Mouse (Mus musculus) gastrocnemius, postnatal 36 days (tissue): ENCODE data around the gene Nek7. TPM values are rescaled to one million over a fixed set of nuclear protein-coding genes. Genes with fewer than 3 reads are reported as not detected.

Experiments used
- DNase-seq, 2 experiments: peaks; one replicate each; pipeline ENCODE4 v3.0.0; 2022
- intact Hi-C: fragments of 180-260 bp; cut with DNase I; formaldehyde crosslinking; loops from one replicate; pipeline ENCODE4 v1.15.1; 2025
- total RNA-seq, 2 experiments: library from RNA; stranded (reverse); gene quantifications; 2 replicates each; pipeline ENCODE4 v1.2.3; 2021

The Nek7 gene
- total RNA-seq, 2 experiments from 2014 or later = 85.8 to 90.1 TPM

DNA sequence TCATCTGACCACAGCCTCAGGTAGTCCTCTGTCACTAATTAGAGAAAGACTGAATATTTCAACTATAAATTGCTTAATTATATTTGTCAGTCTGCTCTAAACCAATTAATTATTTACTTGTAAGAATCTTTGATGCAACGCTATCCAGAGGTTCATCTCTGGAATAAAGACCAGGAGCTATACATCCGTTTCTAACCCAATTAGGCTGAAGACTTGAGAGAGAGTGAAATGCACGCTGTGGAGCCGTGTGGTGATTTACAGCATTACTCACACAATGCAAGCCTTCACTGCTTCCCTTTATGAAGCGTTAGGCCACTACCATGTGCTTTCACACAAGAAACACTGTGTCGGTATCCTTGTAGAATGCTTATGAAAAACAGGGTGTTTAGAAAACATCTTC is 96.0 kb downstream of the Nek7 start:
- no peak for DNase-seq
- intact Hi-C loops = no loop called here

DNA sequence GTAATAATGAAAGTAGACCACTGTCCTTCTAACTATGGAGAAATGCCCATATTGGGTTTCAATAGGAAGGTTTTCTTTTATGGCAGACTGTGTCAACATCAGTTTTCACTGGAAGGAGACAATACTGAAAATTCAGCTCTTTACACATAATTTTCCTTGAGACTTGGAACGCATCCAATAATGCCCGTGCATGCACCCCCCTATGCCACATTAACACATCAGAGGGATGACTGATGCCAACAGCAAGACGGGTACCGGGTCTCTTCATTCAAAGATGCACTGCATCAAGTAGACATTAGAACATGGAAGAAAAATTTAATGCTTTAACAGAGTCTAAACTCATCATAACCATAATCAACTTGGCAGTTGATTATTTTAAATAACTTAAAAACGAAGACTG is 101.7 kb downstream of the Nek7 start:
- intact Hi-C loops = no loop called here
- DNase-seq = no peak

DNA sequence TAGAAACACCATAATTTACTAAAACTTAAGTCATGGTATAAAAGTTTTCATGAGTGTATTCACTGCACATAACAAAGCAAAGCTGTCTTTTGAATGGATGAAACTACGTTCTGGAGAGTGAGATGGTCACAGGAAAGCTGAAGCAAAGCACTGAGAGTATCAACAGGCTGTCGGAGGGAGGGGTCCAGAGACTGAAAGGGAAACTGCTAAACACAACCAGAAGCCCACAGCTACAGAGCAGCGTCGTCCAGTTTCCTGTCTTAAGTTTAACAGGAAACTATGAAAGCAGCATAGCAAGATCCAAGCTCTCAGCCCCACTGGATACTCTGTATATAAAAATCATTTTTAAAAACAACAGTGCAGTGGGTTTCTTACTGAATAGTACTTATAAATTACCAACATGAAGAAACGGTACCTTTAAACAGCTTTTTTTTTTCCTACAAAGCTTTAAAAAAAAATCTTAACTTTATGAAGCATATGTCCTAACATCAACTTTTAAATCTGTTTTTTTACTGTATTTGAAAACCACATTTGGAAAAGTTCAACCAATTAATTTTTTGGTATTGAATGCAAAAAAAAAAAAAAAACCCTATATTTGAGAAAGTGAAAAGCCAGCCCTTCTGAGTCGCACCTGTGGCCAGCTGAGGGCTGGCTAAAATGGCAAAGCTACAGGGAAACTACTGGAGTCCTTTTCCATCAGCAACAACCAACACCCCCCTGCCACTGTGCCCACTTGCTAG is 102.4 kb downstream of the Nek7 start:
- no peak for DNase-seq
- intact Hi-C loops = no loop called here

GRCm38 (mm10) chr1:138516946-138517345 is 103.0 kb downstream of the Nek7 start:
- intact Hi-C loops = no loop called here
- no peak for DNase-seq

DNA sequence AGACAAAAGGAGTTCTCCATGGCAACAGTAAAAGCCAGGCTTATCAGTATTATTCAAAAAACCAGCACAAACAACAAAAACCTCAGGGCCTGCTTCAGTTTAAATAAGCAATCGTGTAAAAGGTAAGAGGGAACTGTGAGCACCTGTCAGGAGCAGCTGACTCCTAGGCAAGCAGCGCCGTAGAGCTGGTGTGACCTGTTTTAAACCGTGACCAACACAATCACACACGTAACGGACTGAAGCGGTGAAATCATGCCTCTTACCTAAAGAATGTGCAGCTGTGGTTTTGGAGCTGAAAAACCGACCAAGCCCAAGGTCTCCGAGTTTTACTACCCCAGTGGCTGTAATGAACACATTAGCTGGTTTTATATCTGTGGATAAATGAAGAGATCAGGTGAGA is 104.6 kb downstream of the Nek7 start:
- no peak for DNase-seq
- intact Hi-C loops = no loop called here

- DNase-seq = no peak
- intact Hi-C loops = no loop called here
These were observed 106.0 kb downstream of the Nek7 start for GRCm38 (mm10) chr1:138513982-138514381.

GRCm38 (mm10) chr1:138510566-138510965 is 109.4 kb downstream of the Nek7 start:
- intact Hi-C loops = no loop called here
- no peak for DNase-seq

DNA sequence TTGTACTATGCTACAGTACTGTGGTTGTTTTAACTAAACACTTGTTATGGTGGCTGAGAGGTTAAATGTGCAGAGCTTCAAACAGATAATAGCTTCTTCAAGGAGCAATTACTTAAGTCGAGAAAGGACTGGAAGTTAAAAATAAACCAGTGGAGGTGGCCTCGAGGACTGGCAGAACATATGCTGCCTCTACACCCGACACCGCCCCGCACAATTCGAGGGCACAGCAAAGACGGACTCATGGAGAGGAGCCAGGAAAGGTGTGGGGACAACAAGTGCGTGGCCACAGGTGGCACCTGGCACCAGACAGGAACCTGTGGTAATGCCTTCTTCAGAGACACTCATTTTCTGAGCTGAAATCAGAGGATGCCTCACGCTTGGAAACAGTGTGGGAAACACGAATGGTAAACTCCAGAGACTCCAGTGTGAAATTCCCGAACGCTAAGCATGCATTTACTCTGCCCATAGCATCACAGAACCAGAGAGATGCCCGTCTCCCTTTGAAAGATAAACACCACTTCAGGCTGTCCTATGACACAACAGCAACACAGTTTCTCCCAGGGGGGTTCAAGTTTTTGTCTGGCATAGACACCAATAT is 112.4 kb downstream of the Nek7 start:
- intact Hi-C loops = no loop called here
- peak in 1 of 2 experiments; percentile 18 for DNase-seq

- intact Hi-C loops = no loop called here
- DNase-seq = no peak
These were observed 112.9 kb downstream of the Nek7 start for GRCm38 (mm10) chr1:138507014-138507413.

- intact Hi-C loops = no loop called here
- no peak for DNase-seq
These were observed 115.7 kb downstream of the Nek7 start for GRCm38 (mm10) chr1:138504228-138504627.

- DNase-seq = no peak
- intact Hi-C loops = no loop called here
These were observed 119.2 kb downstream of the Nek7 start for GRCm38 (mm10) chr1:138500691-138501090.

- intact Hi-C loops = no loop called here
- no peak for DNase-seq
These were observed 119.8 kb downstream of the Nek7 start for GRCm38 (mm10) chr1:138500155-138500554.

GRCm38 (mm10) chr1:138499461-138499860 is 120.5 kb downstream of the Nek7 start:
- intact Hi-C loops = no loop called here
- no peak for DNase-seq

DNA sequence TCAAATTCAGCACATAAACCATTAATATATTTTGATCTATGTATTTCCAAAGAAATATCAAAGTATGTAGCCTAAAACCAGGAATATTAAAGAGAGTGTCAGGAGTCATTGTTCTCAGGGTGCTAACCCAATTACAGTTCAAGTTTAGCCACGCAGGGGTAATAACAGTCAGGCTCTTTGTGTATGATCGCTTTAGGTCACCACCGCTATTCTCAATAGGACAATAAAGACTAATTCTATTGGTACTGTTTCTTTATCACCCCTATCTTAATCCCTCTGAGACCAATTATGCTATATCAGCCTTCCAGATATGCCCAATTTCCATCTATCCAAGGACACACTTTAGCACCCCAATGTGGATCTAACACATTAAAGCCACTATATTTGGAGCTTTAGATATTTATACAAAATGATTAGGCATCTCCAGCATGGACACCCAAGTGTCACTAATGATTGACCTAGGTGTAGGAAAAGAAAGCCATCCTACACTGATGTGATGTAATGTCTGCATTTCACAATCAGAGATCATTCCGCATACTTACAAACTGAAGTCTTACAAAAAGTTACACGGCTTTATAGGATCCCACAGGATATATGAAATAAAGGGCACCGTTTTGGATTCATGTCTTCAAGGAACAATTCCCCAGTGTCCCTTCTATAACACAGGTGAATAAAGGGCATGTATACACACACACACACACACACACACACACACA is 128.4 kb downstream of the Nek7 start:
- intact Hi-C loops = no loop called here
- DNase-seq = no peak

GRCm38 (mm10) chr1:138487569-138487968 is 132.4 kb downstream of the Nek7 start:
- intact Hi-C loops = no loop called here

GRCm38 (mm10) chr1:138480694-138481093 is 139.2 kb downstream of the Nek7 start:
- intact Hi-C loops = no loop called here
- DNase-seq = no peak

More at GRCm38 (mm10) chr1:138487569-138487968, 132.4 kb downstream of the Nek7 start:
- no peak for DNase-seq

DNA sequence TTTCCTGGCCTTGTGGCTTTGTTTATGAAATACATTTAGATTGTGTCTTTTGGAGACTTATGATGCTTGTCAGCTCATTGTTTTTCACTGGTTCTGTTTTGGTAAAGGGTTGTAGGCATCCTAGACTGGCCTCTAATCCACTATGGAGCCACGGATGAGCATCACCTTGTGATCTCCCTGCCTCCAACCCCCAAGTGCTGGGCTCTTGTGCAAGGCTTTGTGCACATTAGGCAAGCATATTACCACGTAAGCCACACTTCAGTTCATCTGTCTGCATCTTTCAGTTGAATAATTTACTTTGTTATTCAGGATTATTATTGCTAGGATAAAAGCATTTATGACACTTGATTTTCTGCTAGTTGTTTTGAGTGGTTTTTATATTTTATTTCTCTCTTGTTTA is 154.6 kb downstream of the Nek7 start:
- intact Hi-C loops = no loop called here
- DNase-seq = no peak

GRCm38 (mm10) chr1:138461425-138461824 is 158.5 kb downstream of the Nek7 start:
- DNase-seq = no peak

DNA sequence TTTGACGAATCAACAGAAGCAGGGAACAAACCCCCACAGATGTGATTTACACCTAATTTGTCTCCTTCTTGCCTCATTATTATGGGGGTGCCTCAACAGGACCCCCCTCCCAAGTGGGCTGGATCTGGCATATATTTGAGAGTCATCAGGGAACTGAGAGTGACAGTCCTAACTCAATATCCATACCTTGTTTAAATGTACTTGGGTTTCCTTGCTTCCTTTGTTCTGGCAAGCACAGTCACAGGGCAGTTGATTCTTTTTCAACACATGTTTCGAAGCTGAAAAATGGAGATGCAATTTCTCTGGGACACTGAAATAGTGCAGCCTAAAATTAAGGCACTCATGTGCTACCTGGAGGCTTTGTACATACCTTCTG is 170.5 kb downstream of the Nek7 start:
- intact Hi-C loops = no loop called here
- no peak for DNase-seq

More at GRCm38 (mm10) chr1:138461425-138461824, 158.5 kb downstream of the Nek7 start:
- intact Hi-C loops = no loop called here

DNA sequence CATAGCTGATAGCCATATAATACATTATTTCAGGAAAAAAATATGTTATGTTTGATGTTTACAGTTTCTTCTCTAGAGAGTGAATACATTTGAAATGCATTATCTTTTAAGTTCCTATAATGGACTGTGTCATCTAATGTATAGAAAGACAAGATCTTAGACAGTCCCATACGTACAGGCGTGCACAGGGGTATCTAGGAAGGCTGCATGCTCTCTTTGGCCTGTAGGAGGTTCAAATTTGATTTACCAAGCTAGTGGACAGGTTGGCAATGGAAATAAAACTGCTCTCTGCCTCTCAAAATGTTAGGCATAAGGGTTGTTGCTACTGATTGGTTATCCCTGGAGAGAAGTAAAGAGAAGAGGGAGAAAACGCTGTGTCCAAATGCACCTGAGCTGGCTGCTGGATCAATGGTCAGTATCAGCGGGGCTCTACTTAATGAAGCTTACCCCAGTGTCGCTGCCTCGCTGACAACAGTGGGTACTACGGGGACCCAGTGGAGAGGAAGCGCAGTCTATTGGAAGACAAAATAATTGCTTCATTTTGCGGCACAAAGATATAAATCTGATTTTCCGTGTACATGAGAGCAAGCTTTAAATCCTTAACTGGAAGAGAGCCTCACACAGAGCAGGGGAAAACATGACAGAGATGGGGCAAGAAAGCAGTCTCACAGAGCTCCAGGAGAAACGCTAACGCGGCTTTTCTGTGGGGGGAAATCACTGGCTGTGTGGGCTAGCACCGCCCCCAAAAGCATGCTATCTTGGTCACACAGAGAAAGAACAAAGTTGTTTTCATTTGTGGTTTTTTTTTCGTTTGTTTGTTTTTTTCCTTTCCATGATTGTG is 171.1 kb downstream of the Nek7 start:
- no peak for DNase-seq
- intact Hi-C loops = no loop called here

DNA sequence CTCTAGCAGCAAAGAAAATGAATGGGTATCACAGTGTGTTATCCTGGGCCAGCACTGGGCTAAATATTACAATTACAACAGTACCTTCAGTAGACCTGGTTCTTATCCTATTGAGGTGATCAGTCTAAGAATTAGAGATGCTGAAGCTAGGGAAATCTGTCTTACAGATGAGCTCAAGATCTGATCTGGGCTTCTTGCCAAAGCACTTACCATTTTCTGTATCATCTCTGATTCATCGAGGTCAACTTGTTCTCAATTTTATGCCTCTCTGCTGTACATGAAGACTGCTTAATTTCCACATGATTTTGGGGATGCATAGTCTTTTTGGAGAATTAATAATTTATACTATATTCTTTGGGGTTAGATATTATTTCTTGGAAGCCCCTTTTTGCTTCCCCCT is 173.1 kb downstream of the Nek7 start:
- intact Hi-C loops = no loop called here
- no peak for DNase-seq
